Mouse (Mus musculus) kidney, embryonic 15.5 days (tissue): Measurements from ENCODE around the gene Grid2. TPM values are rescaled to one million over a fixed set of nuclear protein-coding genes. Genes with fewer than 3 reads are reported as not detected.
A peak's percentile ranks its signal among the peaks of the same experiment; 100 is the strongest.

Experiments
- ATAC-seq: fragments of 200-750 bp; cut with Nextera tagmentation; replicated peaks from 2 replicates; pipeline ENCODE4 v1.8.0; 2017; ENCODE audit warnings: moderate TSS enrichment; ENCODE audit not compliant: low FRiP score
- H3K27ac ChIP-seq: fragments of 300-500 bp; sonication (generic); 2 replicates; pipeline ENCODE4 v1.5.1; 2015; ENCODE audit warnings: mild to moderate bottlenecking, inconsistent platforms
- H3K27me3 ChIP-seq: fragments of 300-500 bp; sonication (generic); 2 replicates; pipeline ENCODE4 v1.6.1; 2015; ENCODE audit warnings: inconsistent platforms
- H3K36me3 ChIP-seq: fragments of 300-500 bp; sonication (generic); 2 replicates; pipeline ENCODE4 v1.6.1; 2015; ENCODE audit warnings: inconsistent platforms
- H3K4me1 ChIP-seq: fragments of 300-500 bp; sonication (generic); 2 replicates; pipeline ENCODE4 v1.6.1; 2015; ENCODE audit warnings: inconsistent platforms
- H3K4me2 ChIP-seq: fragments of 300-500 bp; sonication (generic); 2 replicates; pipeline ENCODE4 v1.6.1; 2015; ENCODE audit warnings: moderate library complexity, mild to moderate bottlenecking, inconsistent platforms
- H3K4me3 ChIP-seq: fragments of 300-500 bp; sonication (generic); replicated peaks from 2 replicates; pipeline ENCODE4 v1.5.1; 2015; ENCODE audit warnings: mild to moderate bottlenecking, inconsistent platforms
- H3K9ac ChIP-seq: fragments of 300-500 bp; sonication (generic); 2 replicates; pipeline ENCODE4 v1.6.1; 2015; ENCODE audit warnings: mild to moderate bottlenecking, inconsistent platforms
- H3K9me3 ChIP-seq: fragments of 300-500 bp; sonication (generic); replicated peaks from 2 replicates; pipeline ENCODE4 v1.6.1; 2016; ENCODE audit warnings: inconsistent platforms
- WGBS: fragments of 180-500 bp; shearing (Covaris S2); methylation state at CpG from one replicate; pipeline ENCODE4 v1.1.7; 2015; ENCODE audit warnings: mixed read lengths; 5-methylcytosine and 5-hydroxymethylcytosine counted together
- polyA plus RNA-seq: library from polyadenylated mRNA; unstranded; fragments of >200 nt; fragmentation: Nextera tagmentation; extraction: Ambion mirVana; gene quantifications from 2 replicates; pipeline ENCODE4 v1.2.1, GENCODE M21; 2015

The Grid2 gene
- polyA plus RNA-seq, 1 experiment from 2014 or later = 0.55 TPM

DNA sequence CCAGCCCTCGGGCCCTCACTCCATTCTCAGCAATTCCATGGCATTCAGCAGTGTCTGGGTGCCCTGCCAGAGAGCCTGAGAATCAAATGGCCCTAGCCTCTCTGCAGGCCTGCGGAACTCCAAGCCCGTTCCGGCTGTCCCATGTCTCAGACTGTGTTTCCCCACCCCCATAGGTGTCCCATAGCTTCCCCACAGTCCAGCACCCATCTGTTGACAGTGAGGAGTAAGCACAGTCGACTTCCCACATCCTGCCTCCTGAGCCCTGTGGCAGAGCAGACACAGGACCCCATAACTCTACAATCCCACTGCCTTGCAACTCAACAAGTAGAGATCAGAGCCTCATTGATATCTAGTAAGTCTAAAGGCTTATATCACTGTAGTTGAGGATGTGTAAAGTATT lies 1192.5 kb downstream of the Grid2 start:
- H3K36me3 ChIP-seq = no peaks in the 10 kb centered on the region
- no peaks in the 10 kb centered on the region for H3K4me1 ChIP-seq
- H3K9me3 ChIP-seq = no peaks in the 10 kb centered on the region
- WGBS = 72% methylated on average over 5 of the region's 5 CpGs
- no peak overlapping the region for H3K9ac ChIP-seq
- no peak overlapping the region for H3K27ac ChIP-seq
- H3K4me2 ChIP-seq = no peak overlapping the region
- H3K4me3 ChIP-seq = no peak overlapping the region
- no peak for ATAC-seq
- H3K27me3 ChIP-seq = no peaks in the 10 kb centered on the region

DNA sequence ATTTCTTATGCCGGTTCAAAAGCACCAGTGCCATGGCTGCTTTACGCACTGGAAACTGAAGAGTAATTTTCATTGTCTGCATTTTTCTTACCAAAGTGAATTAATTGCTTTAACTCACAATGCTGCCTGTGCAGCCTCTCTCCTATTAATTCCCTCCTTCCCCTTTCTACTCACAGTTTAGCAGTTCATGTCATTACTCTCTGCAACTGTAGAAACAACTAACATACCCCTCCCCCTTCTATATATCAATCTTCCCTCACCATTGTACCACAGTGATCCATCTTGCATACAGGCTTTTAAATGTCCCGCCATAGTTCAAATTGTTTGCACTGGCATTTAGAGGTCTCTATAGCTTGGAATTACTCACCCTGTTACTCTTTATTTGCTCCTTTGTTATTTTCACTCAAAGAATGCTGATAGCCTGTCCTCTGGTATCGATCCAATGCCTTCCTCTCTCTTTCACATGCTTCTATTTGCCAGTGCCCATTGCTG lies 1193.2 kb downstream of the Grid2 start:
- H3K27ac ChIP-seq = no peak overlapping the region

DNA sequence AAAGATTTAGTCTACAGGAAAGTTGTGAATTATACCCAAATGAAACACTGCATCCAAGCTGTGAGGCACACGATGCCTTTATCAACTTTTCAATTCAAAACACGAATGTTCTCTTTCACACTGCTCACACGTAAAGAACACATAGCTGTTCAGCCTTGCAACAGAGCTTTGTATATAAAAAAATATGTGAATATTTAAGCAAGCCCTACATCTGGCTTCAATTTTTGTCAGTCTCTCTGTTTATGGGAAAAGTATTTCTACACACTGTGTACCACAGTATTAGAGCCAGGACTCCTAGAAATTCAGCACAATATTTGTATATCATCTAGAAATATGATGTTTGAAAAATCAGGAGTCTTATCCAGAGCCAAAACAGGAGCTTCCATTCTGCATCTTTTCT lies 1195.1 kb downstream of the Grid2 start:
- Histone ChIP-seq H3K9ac (no peak overlapping the region), H3K36me3 (no peaks in the 10 kb centered on the region), H3K4me2 (no peak overlapping the region), H3K27ac (no peak overlapping the region), H3K4me1 (no peaks in the 10 kb centered on the region), H3K9me3 (no peaks in the 10 kb centered on the region), H3K27me3 (no peaks in the 10 kb centered on the region), H3K4me3 (no peak overlapping the region)
- no peak for ATAC-seq
- 86% methylated on average over 3 of the region's 3 CpGs for WGBS

More for the DNA sequence above, 1193.2 kb downstream of the Grid2 start:
- no peak overlapping the region for H3K9ac ChIP-seq
- 76% methylated on average over 4 of the region's 4 CpGs for WGBS
- H3K4me2 ChIP-seq = no peak overlapping the region
- no peaks in the 10 kb centered on the region for H3K4me1 ChIP-seq
- no peak for ATAC-seq
- no peaks in the 10 kb centered on the region for H3K27me3 ChIP-seq
- no peaks in the 10 kb centered on the region for H3K36me3 ChIP-seq
- no peaks in the 10 kb centered on the region for H3K9me3 ChIP-seq
- no peak overlapping the region for H3K4me3 ChIP-seq

DNA sequence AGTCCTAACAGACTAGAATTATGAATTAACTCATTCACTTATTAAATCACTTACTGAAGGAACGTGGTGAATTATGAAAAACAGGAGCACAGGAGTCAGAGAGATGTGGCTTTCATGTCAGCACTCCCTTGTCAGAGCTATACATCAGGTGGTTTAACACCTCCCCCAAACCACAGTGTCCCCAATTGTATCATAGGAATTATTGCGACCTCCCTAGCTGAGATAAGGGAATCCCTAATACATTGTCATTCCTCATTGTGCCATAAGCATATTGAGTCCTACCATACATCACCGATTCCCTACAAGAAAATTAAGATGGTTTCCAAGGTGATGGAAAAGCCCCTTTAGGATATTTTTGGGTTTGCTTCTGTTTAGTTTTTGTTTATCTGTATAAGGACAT lies 1224.2 kb downstream of the Grid2 start:
- H3K9me3 ChIP-seq = no peaks in the 10 kb centered on the region
- H3K4me2 ChIP-seq = no peak overlapping the region
- no peak overlapping the region for H3K27ac ChIP-seq
- no peak overlapping the region for H3K4me3 ChIP-seq
- no peak for ATAC-seq
- no peak overlapping the region for H3K9ac ChIP-seq
- WGBS = 87% methylated on average over 3 of the region's 3 CpGs
- no peaks in the 10 kb centered on the region for H3K27me3 ChIP-seq
- H3K36me3 ChIP-seq = no peaks in the 10 kb centered on the region
- no peaks in the 10 kb centered on the region for H3K4me1 ChIP-seq

DNA sequence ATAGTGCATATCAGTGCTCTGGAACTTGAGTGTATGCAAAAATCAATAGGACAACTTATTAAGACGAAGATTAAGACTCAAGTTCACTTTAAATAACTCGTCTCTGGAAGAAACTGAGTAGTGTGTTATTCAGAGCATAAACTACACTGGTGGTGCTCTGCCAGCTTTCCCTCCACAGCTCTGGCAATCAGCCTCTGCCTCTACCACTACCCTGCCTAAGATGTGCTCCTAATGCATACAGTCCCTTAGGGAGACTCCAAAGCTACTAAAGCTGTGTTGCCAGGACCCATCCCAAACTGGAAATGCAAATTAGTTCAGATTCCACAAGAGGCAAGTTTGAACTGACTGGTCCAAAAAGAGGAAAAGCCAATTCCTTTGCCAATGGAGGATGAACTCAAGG lies 1224.9 kb downstream of the Grid2 start:
- no peaks in the 10 kb centered on the region for H3K9me3 ChIP-seq
- no peak overlapping the region for H3K4me2 ChIP-seq
- H3K4me1 ChIP-seq = no peaks in the 10 kb centered on the region
- H3K27me3 ChIP-seq = no peaks in the 10 kb centered on the region
- no peak overlapping the region for H3K9ac ChIP-seq
- WGBS = 79% methylated on average over 2 of the region's 2 CpGs
- H3K27ac ChIP-seq = no peak overlapping the region
- no peak for ATAC-seq
- no peaks in the 10 kb centered on the region for H3K36me3 ChIP-seq
- H3K4me3 ChIP-seq = no peak overlapping the region

DNA sequence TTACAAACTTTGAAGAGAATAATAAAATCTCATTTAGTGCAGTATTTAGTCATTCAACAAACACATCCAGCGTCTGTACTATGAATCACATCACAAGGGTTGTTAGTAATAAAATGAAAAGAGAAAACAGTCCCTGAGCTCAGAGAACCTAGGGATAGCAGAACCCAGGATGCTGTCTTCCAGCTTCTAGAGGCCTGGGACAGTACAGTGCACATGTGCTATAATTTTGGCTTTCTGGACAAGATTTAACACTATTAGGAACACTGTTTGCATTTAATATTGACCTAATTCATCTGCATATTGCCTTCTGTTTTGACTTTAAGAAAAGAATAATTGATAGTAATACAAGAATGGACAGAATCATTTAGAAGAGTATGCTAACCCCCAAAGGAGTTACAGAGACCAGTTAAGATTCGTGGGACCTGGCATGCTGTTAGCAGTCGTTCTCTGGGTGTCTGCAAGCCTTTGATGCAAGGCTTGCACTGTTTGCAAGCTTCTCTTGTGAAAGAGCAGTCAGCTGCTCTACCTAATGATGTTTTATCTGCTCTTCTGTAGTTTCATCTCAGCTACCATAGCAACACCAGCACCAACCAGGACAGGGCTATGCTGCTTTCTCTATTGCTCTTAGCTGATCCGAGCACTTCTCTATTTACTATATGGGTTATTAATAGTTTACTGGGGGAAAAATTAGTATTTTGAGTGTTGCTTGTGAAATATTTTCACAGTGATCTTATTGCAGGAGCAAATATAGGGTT lies 1234.8 kb downstream of the Grid2 start:
- no peak overlapping the region for H3K9ac ChIP-seq
- no peaks in the 10 kb centered on the region for H3K4me1 ChIP-seq
- no peak for ATAC-seq
- no peak overlapping the region for H3K27ac ChIP-seq
- no peaks in the 10 kb centered on the region for H3K36me3 ChIP-seq
- no peaks in the 10 kb centered on the region for H3K9me3 ChIP-seq
- H3K27me3 ChIP-seq = no peaks in the 10 kb centered on the region
- 70% methylated on average over 4 of the region's 4 CpGs for WGBS
- no peak overlapping the region for H3K4me2 ChIP-seq
- H3K4me3 ChIP-seq = no peak overlapping the region

DNA sequence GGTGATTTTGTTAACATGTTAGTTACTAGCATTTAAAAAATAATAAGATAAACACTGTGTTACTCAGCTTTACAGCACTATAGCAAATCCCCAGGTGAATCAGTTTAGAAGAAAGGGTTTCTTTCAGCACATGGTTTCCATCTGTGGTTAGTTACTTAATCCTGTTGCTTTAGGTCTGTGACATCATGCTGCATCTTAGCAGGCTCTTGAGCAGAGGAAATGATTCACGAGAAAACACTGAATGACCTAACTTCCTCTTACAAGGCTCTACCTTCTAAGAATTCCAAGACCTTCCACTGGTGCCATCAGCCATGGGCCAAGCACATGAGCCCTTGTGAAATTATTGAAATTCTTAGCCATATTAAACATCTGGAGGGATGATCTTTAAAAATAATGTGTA lies 1248.7 kb downstream of the Grid2 start:
- Histone ChIP-seq H3K4me2 (no peak overlapping the region), H3K9me3 (no peaks in the 10 kb centered on the region), H3K4me1 (no peaks in the 10 kb centered on the region), H3K4me3 (no peak overlapping the region), H3K27me3 (no peaks in the 10 kb centered on the region), H3K27ac (no peak overlapping the region), H3K9ac (no peak overlapping the region), H3K36me3 (no peaks in the 10 kb centered on the region)
- WGBS = 61% methylated on average over 1 of the region's 1 CpGs
- no peak for ATAC-seq

DNA sequence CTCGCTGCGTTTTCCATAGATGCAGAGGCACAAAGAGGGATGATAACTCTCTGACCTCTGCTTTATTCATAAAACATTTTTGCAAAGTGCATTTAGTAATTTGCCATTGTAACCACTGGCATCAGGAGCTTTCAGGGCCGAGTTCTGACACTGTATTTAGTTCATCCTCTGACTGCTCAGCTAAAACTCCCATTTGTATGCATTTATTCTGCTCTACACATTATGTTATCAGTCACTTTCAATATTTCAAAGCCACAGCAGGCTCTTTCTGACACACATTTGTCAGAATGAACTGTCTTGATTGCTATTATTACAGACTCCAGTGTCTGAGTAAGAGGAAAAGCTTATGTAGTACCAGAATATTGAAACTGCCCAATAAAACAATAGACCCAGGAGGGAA lies 1286.5 kb downstream of the Grid2 start:
- Histone ChIP-seq H3K9ac (no peak overlapping the region), H3K4me2 (no peak overlapping the region), H3K4me3 (no peak overlapping the region), H3K27me3 (no peaks in the 10 kb centered on the region), H3K36me3 (no peaks in the 10 kb centered on the region), H3K27ac (no peak overlapping the region), H3K9me3 (no peaks in the 10 kb centered on the region), H3K4me1 (no peaks in the 10 kb centered on the region)
- ATAC-seq = no peak
- WGBS = 77% methylated on average over 3 of the region's 3 CpGs

DNA sequence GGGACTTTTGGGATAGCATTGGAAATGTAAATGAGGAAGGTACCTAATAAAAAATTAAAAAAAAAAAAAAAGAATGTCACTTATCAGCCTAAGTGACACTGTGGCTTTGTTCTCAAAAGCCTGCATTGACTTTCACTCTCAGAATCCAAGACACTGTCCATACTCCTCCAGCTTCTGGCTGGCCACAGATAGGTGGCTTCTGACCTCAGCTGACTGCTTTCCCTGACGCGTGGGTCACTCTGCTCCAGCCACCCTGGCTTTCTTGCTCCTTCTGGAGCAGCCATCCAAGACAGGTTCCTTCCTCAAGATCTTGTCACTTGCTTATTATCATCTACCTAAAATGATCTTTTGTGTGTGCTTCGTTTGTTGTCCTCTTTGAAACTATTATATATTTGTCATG lies 1298.0 kb downstream of the Grid2 start:
- Histone ChIP-seq H3K4me1 (no peaks in the 10 kb centered on the region), H3K27ac (no peak overlapping the region), H3K27me3 (no peaks in the 10 kb centered on the region), H3K4me3 (no peak overlapping the region), H3K36me3 (no peaks in the 10 kb centered on the region), H3K9ac (no peak overlapping the region), H3K9me3 (no peaks in the 10 kb centered on the region), H3K4me2 (no peak overlapping the region)
- 40% methylated on average over 3 of the region's 3 CpGs for WGBS
- peak; percentile 62; the same call in 1 of the 2 replicates for ATAC-seq

DNA sequence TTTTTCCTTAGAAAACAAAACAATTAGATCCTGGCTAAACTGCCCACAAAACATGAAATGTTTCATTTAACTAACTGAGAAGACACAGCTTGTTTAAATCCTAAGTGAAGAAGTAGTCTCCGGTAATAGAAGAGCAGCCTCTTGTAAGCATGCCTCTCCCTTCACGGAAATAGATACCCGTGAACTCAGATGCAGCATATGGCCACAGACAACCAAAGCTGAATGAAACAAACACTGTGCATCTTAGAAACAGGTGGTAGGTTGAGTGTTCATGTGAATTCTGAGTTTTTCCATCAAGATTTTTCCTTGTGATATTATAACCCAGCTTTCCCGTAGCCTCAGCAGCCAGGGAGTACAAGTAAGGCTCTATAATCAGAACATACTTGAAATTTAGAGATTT lies 1299.5 kb downstream of the Grid2 start:
- Histone ChIP-seq H3K4me3 (no peak overlapping the region), H3K27me3 (no peaks in the 10 kb centered on the region), H3K4me1 (no peaks in the 10 kb centered on the region), H3K9me3 (no peaks in the 10 kb centered on the region), H3K9ac (no peak overlapping the region), H3K4me2 (no peak overlapping the region), H3K36me3 (no peaks in the 10 kb centered on the region), H3K27ac (no peak overlapping the region)
- 77% methylated on average over 4 of the region's 4 CpGs for WGBS
- ATAC-seq = no peak

DNA sequence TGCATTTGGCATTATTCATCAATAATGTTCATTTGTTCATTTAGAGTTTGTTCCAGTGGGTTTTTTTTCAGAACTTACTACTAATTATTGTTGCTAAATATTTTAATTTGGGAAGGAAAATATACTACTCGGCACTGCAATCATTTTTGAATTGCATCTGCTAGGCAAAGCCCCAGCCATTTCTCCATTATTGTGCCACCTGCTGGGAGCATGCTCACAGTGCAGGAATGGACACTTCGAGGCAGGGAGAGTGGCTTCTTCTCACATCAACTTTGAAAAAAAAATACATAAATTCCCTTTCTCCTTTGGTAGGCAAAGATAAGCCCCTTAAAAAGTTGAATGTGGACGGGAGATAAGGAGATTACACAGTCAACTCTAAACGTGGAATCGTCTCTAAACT lies 1312.9 kb downstream of the Grid2 start:
- no peak overlapping the region for H3K4me3 ChIP-seq
- H3K9ac ChIP-seq = no peak overlapping the region
- H3K36me3 ChIP-seq = no peaks in the 10 kb centered on the region
- H3K27ac ChIP-seq = no peak overlapping the region
- no peaks in the 10 kb centered on the region for H3K27me3 ChIP-seq
- no peaks in the 10 kb centered on the region for H3K9me3 ChIP-seq
- 0 out of 2 replicates have a peak, but pooled peaks cover 3% of the 10 kb centered on the region for H3K4me1 ChIP-seq
- ATAC-seq = no peak
- 70% methylated on average over 5 of the region's 5 CpGs for WGBS
- no peak overlapping the region for H3K4me2 ChIP-seq

DNA sequence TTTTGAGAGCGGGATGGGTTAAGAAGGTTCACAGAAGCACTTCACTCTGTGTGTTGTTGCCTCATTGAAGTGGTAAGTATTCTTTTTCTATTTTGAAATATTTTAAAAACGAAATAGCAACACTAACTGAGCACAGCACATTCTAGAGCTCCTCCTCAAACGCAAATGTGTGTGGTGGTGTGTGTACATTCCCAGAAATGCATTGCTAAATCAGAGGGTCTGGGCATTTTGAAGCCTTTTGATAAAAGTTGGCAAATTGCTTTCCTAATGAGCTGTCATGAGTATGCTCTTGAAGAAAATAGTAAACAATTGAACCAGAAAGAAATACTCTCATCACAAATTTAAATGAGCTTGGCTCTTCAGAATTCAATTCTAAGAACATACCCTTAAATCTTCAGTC lies 1325.7 kb downstream of the Grid2 start:
- no peak for ATAC-seq
- Histone ChIP-seq H3K9me3 (no peaks in the 10 kb centered on the region), H3K9ac (no peak overlapping the region), H3K27me3 (no peaks in the 10 kb centered on the region), H3K36me3 (no peaks in the 10 kb centered on the region), H3K4me3 (no peak overlapping the region), H3K4me2 (no peak overlapping the region), H3K4me1 (no peaks in the 10 kb centered on the region), H3K27ac (no peak overlapping the region)
- 72% methylated on average over 3 of the region's 3 CpGs for WGBS
